Mouse (Mus musculus): Measurements from ENCODE around the gene Asrgl1.

Gene Asrgl1

GRCm38 (mm10) chr19:9072157-9072530 is 63.3 kb downstream of the Asrgl1 start:
- DNase-seq (ENCODE audit: low read depth, low spot score): no peak

- DNase-seq (ENCODE audit: low read depth, low spot score): peak; percentile 79
Measured at GRCm38 (mm10) chr19:9071456-9072156, 63.8 kb downstream of the Asrgl1 start.

GRCm38 (mm10) chr19:9070316-9070715 is 65.1 kb downstream of the Asrgl1 start:
- DNase-seq (ENCODE audit: low read depth, low spot score): no peak

GRCm38 (mm10) chr19:9069687-9070307 is 65.6 kb downstream of the Asrgl1 start:
- DNase-seq (ENCODE audit: low read depth, low spot score): peak; percentile 52

GRCm38 (mm10) chr19:9067292-9067691 is 68.1 kb downstream of the Asrgl1 start:
- no peak for DNase-seq (ENCODE audit: low read depth, low spot score)

- DNase-seq (ENCODE audit: low read depth, low spot score): peak; percentile 88
Measured at GRCm38 (mm10) chr19:9065621-9066561, 69.5 kb downstream of the Asrgl1 start.

- no peak for DNase-seq (ENCODE audit: low read depth, low spot score)
Measured at GRCm38 (mm10) chr19:9063831-9064230, 71.6 kb downstream of the Asrgl1 start.

- DNase-seq (ENCODE audit: low read depth, low spot score): no peak
Measured at GRCm38 (mm10) chr19:9062822-9063221, 72.6 kb downstream of the Asrgl1 start.

- no peak for DNase-seq (ENCODE audit: low read depth, low spot score)
Measured at GRCm38 (mm10) chr19:9061221-9061893, 74.1 kb downstream of the Asrgl1 start.

GRCm38 (mm10) chr19:9060103-9060502 is 75.3 kb downstream of the Asrgl1 start:
- DNase-seq (ENCODE audit: low read depth, low spot score): no peak

Data from brain, adult 2 months (tissue).